Mouse (Mus musculus) skeletal muscle tissue, adult 2 months (tissue): ENCODE results near the gene Serbp1.

Source experiments
- DNase-seq: peaks from one replicate; pipeline ENCODE4 v3.0.0-alpha.2; 2012; ENCODE audit warnings: low read depth, low spot score

Gene Serbp1

DNA sequence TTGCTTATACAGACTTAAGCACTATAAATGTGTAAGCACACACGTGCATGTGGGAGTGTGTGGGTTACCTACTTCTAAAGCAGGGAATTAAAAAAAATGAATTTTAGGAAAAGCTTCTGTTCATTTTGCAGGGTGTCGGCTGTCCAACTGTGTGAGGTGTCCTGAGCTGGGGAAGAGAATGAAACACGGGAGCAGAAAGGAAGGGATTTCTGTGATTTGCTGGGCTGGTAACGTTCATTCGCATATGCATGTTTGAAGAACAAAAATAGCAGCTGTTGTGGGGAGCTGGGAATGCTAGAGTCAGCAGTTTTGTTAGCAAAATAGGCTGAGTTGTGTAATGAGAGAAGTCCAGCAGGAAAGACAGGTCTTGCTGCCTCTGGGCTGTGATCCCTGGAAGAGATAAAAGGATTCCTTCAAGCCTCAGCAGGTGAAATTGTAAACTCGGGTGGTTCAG, 62.8 kb downstream of the Serbp1 start:
- peak; percentile 71 for DNase-seq

DNA sequence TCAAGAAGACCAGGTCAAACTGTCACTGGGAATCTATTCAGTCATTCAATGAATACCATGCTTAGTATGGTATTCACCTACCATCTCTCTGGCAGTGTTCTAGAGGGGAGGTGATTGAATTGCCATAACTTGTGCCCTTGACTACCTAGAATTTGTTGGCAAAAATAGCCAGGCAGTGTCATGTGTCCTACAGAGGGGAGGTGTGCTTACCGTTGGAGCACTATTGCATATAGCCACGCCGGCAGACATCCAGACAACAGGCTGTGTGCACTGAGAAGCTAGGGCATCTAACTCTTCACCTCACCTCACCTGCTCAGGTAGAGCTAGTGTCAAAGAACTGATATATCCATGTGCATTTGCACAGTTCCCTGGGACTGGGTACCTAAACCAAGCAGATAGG, 63.3 kb downstream of the Serbp1 start:
- peak; percentile 46 for DNase-seq

DNA sequence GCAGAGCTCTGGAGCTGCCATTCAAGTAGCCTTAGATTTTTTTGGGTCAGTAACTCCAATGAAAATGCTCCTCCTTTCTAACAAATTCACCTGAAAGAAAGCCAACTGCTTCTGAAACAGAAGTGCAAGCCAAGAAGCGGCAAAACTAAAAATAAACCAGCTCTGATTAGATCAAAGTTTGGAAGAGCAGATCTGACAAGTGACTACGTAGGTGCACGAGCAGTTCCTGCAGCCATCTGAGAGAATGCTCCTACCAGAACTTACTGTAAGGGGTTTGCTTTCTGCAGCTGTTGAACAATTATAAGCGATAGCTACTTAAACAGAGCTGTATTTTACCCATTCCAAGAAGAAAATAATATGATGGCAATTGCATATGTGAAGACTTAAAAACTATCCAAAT, 64.5 kb downstream of the Serbp1 start:
- DNase-seq: no peak

DNA sequence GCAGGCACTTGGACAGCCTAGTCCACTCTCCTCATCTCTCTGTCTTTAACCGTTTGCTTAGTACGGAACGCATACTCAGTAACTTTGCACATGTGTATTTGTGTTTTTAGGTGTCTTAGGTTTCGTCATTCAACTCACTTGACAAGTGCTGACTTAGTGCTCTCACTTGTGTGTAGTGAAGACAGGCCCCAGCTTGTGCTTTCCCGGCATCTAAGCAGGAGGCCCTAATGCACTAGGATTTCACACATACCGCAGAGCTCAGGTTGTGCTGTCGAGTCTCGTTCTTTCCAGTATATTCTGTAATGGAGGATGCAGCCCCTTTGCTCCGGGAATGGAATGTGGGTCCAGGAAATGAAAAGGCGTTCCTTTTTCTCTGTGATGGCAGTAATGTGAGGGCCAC, 65.2 kb downstream of the Serbp1 start:
- no peak for DNase-seq

DNA sequence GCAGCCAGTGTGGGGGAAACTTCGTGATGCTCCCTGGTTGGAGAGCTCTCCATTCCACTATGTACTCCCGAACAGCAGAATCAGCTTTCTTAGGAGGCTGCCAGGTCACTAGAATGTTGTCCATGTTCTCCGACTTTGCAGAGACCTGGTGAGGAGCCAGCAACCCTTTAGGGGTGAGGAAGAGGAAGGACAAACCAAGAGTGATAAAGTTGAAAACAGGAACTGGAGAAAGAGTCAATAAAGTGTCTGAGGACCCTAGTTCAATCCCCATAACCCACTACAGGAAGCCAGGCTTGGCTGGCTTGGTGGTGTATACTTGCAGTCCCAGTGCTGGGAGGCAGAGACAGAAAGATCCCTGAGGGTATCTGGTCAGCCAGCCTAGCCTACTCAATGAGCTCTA, 71.0 kb downstream of the Serbp1 start:
- no peak for DNase-seq

DNA sequence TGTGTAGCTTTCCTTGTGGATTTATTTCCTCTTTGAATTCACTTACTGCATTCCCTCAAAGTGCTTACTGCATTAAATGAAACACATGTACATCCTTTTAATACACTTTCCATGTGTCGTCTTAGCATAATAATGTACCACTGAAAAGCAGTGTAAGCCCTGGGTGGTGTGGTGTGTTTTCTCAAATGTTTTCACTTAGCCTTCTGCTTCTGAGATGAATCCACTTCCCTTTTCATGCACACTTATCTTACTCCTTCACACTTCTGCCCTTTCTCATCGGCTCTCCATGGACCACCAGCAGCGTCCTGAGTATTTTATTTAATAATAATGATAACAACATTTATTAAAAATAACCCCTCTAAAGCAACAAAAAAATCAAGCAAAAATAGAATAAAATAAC, 71.8 kb downstream of the Serbp1 start:
- DNase-seq: no peak

DNA sequence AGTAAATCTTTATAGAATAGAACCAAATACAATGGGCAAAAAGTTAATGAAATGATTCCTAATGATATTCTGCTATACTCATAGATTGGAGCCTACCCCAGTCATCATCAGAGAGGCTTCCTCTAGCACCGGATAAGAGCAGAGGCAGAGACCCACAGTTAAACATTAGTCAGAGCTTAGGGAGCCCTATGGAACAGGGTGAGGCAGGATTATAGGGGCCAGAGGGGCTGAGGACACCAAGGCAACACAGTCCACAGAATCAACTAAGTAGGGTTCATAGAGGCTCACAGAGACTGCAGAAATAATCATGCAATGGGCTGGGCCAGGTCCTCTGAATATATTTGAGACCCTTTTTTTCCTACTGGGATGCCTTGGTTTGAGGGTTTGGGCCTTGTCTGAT, 76.7 kb downstream of the Serbp1 start:
- DNase-seq: no peak

DNA sequence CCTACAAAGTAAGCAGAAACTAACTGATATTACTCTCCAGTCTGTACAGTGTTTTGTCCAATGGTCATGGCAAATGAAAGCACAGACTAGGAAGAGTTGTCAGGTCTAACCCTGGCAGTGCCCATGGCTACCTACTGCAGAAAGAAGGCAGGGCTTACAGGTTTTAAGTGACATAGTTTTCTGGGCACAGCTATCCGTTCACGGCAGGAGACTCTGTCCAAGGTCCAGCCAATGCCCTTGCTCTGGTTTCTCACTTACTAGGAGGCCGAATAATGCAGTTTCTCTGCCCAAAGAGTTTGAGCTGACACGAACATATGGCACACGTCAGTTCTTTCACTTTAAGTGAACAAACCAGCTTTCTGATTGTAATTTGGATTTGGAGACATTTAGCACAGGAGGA, 79.1 kb downstream of the Serbp1 start:
- no peak for DNase-seq

DNA sequence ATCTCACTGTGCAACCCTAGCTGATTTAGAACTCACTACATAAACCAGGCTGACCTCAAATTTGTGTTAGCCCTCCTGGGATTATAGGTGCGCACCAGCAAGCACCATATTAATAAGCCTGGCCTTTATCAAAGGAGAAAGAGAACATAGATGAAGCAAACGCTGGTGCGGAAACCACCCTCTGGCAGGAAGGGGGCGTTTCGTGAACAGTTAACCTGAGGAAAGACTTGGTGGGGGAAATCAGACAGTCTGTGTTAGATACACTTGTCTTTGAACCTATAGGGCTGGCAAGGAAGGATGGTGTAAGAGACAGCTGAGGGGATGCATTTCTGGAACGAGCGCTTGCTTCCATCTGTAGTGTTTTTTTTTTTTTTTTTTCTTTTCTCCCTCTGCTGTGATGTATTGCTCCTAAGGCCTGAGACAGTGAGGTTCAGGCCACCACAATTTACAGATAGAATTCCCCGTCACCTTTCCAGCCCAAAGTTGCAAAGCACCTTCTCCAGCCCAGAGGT, 79.9 kb downstream of the Serbp1 start:
- no peak for DNase-seq

DNA sequence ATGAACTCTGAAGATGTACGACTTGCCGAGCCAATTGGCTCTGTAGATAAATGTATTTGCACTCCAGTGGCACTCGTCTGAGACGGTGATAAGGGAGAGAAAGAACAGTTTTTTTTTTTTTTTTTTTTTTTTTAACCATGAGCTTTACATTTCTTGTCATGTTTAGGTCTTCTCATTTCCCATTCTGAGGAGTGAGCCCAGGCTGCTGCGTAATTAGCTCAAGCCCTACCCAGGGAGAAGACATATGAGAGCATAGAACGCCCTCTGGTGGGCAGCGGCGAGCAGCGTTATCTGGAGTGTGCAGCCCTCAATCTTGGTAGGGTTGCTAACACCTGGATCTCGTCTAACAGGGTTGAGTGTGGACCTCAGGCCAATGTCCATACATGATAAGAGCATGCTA, 80.5 kb downstream of the Serbp1 start:
- peak; percentile 59 for DNase-seq

DNA sequence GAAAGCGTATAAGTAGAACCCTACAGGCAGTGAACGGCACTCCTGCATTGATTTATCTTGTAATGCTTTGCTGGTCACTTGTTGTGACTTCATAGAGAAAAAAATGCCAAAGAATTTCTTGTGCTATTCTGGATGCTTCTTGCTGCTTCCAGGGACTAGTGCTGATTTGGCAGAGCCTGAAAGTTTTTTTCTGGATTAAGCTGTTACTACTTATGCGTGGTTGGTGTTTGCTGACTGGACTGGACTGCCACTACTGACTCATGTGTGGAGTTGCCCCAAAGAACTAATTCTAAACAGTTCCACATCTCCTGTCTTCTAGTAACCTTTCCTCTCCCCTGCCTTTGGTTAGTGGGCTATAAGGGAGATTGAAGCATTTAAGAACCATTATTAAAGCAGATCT, 85.8 kb downstream of the Serbp1 start:
- no peak for DNase-seq

DNA sequence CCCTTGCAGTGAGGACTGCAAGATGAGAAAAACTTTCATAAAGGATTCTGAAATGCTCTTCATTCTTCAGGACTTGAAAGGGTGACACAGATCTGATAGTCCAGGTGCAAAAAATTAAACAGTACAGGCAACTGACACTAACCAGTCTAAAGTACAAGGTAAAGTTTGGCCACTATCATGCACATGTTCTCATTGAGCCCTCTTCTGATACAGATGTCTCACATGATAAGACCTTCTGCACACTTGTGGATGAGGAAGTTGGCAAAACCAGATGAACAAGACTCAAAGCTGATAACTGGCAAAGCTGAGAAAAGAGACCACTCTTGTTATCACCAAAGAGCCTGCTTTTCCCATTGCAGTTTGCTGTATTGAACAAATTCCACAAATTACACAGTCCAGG, 100.0 kb downstream of the Serbp1 start:
- no peak for DNase-seq

DNA sequence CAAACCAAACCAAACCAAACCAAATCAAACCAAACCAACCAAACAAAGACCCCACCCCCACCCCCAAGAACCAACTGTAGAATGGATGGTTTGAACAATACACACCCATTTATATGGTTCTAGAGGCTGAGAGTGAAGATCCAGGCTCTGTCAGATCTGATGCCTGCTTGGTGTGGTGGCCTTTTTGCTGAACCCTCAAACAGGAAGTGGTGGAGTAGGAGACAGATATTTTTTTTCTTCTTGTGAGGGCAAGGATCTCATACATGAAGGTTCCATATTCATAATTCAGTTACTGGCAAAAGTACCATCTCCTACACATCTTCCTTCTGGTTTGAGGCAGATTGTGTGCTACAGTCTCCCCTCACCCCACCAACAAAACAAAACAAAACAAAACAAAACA, 101.5 kb downstream of the Serbp1 start:
- DNase-seq: no peak
